Mouse (Mus musculus): ENCODE results near the gene Mms19.
A peak's percentile ranks its signal among the peaks of the same experiment; 100 is the strongest.

Gene Mms19

DNA sequence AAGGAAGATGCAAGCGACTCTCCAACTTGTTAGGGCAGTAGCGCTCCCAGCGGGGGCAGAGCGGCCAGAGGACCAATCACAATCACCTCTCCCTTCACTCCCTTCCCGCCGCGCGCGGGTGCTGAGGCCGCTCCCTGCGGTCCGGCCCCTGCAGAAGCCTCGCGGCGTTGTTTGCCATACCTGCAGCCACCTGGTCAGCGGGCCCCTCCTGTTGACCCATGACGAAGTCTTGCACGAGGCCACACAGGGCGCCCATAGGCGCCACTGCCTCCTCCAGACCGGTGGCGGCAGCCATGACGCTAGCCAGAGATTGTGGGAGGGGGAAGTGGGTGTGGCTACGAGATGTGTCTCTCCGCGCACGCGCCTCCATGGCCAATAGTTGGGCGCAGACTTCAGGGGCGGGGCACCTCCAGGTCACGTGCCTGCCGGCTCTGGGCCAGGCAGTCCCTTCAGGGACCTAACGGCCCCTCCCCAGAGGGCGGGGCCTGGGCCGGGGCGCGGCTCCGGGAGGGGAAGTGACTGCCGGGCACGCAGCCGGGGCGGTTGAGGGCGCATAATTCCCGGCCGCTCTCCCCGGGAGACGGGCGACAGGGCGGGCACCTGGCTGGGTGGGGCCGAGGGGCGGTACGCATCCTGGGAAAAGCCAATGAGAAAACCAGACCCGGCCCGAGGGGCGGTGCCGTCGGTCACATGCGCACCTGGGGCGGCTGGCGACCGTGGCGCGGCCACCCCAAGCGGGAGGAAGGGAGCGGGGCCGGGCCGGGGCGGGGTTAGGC, at the start of gene Mms19:
TSS of gene Mms19 (minus strand) at position 339 of the 776 bp plus-strand sequence.
- DNase-seq = peak; percentile 99

DNA sequence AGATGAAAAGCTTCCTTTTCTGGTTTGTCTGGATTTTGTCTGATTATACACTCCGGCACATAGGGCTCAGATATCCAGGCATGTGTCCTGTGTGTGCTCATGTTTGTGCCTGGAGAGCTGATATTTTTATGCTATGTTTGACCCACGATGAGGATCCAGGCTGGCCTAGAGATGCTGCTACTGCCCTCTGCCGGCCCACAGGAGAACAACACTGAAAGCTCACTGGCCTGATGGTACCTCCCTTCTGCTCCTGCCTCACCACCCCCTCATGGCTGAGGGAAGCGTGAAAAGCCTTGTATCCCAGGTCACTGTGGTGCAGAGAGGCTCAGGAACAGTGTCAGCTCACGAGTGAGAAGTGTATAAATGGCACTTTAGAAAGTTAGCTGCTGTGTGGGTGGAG, 45.2 kb upstream of the Mms19 start:
- DNase-seq = peak; percentile 81

DNA sequence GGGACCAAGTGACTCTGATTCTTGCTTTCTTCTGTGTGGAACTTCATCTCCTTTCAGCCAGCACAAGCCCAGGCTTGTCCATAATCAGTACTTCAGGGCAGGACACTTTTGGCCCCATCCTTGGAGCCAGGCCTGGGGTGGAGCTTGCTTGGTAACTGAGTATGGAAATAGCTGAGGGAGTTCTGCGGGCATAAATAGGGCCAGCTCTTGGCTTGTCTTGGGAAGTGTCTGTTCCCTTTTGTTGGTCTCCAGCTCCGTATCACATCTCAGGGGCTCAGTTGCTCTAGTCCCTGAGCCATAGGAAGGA, 41.5 kb upstream of the Mms19 start:
- no peak for DNase-seq

DNA sequence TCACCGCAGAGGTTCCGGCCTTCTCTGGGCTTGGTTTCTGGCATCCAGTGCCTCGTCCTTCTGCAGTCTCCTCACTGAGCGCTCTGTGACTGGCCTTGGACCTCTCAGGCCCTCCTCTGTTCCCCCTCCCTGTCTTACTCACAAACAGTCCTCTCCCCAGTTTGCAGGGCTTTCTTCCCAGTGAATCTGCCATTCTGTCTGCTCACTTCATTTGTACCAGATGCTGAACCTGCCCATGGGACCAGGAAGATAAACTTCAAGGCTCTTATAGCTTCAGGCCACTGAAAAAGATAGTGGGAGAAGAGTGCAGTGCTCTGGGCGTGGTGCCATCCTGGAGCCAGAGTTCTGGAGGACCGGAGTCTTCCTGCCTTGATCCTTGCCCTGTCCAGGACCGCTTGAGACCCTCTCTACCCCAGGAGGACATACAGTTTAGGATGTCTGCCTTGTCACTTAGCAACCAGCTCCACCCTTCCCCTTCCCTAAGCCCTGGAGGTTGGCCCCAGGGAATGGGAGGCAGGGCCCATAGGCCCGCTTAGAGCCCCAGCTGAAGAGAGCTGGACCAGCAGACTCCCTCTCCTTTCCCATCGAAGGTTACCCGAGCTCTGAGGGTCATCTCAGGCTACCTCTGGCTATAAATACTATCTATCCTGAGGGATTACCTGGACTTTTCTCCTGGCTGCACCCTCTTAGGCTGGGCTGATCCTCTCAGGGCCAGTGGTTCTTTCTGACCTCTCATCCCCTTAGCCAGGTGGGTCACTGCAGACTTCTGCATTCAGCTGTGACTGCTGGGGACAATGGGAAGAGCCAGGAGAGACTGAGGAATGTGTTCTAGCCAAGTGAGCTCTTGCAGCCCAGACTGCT, 41.0 kb upstream of the Mms19 start:
- DNase-seq = no peak

DNA sequence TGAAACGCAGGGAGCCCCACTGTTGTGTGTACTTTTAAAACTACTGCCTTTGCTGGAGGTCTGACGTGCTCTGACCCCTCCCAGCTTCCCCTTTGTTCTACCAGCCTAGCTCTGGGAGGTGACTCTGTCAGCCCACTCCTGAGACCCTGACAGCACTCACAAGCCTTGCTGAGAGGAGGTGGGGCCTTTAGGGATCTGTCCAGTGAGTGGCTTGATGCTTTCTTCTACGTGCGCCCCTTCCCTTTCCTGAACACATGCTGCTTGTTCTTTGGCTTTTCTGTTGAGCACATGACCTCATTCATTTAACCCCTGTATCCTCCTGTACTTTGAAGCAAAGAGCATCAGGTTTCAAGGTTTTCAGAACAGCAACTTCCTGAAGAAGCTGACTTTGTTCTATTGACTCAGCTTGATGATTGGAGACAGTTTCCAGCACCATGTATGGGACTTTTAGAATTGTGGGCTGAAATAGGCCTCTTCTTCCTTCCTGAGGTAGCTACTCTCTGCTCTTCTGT, 38.1 kb upstream of the Mms19 start:
- DNase-seq = no peak

DNA sequence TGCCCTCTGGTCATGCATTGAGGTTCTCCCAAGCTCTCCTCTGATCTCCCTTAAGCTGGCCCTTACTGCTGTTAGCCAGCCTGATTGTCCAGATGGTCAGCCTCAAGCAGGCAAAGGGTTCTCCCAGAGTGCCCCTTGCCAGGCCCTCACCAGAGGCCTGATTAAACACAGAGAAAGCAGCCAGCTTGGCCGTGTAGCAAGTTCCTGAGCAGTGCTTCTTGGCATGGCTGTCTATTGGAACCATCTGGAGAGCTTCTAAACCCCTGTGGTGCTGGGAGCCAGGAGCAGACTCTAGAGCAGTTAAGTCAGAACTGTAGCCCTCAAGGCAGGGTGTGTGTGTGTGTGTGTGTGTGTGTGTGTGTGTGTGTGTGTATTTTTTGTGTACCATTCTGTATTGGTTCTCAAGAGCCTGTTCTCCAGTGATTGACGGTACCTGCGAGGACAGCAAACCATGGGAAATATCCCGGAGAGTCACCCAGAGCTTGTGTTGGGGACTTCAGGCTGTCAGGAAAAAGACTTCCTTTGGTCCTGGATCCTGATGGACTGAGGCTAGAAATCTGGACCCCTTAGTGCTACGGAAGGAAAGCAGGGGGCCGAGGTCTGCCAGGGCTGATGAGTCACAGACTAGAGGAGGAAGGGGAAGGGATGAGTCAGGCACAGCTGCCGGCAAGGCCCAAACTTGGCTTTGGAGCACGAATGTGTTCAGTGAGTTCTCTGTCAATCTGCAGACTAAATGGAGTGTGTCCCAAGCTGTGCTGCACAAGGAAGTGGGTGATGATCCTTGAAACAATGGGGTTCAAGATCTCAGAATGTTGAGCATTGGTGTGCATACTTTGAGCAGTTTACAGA, 36.7 kb upstream of the Mms19 start:
- DNase-seq = peak; percentile 90

DNA sequence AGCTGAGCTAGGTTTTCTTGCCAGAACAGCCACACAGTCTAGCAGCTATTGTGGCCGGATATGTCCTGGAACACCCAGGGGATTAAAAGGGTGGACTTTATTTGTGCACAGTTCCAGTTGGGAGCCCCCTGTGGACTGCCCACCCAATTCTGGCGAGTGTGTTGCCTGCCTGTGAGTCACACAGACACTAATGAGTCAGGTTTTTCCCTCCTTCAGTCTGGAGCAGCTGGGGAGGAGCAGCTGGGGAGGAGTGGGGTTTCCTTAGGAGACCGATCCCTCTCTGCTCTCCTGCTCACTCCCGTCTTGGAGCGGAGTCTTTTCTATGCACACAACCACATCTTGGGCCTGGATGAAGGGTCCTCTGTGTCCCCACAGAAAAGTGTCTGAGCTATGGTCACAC, 35.9 kb upstream of the Mms19 start:
- DNase-seq = no peak

DNA sequence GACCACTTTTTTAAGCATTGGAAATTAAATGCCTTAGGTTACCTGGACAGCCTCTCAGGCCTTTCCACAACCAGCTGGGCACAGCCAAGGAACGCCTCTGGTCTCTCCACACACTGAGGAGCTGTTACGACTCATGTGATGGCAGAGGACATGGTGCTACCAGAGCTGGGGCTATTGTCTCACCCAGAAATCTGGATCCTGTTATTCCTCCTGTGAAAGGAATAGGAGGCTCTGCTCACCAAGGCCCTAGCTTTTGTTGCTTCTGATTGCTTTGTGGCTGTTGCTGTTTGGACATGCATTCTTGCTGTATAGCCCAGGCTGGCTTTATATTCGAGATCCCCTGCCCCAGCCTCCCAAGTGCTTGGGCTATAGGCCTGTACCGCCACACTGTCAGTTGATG, 35.3 kb upstream of the Mms19 start:
- no peak for DNase-seq

DNA sequence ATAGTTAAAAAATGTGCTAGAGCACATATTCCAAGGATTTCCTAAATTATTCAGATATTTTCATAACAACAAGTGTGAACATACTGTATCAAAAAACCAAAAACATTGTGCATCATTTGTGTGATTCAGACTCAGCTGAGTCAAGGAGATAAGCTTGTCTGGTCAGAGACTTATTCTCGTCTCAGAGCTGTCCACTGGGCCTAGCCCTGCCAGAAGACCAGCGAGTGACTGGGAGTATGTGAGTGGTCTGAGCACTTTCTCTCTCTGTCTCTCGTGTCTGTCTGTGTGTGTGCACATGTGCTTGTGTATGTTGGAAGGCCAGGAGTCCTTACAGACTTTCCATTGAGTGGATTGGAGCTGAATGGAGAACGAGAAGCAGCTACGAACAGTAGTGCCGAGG, 34.0 kb upstream of the Mms19 start:
- no peak for DNase-seq

DNA sequence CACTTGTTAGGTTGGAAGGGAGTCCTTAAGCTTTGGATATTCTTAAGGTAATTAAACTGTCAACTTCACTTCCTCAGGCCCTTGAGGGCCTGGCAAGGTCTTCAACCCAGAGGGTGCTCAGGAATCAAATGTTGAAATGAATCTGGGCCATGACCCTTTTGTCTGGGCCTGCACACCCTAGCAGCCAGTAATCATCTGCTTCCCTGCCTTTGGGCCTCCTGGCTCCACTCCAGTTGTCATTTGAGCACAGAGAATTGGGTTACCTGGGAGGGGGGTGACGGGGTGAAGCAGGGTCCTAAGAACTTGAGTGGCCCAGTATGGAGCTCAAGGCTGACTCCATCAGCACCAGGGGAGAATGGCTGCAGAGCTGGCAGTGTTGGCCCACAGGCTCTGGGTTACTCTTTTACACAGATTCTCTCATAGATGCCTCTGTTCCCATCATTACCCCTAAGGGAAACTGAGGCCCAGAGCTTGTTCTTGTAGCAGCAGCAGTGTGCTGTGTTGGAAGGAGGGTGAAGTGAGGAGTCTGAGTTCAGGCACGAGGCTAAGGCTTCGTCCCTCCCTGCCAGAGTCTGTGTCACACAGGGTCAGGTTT, 33.4 kb upstream of the Mms19 start:
- DNase-seq = no peak

DNA sequence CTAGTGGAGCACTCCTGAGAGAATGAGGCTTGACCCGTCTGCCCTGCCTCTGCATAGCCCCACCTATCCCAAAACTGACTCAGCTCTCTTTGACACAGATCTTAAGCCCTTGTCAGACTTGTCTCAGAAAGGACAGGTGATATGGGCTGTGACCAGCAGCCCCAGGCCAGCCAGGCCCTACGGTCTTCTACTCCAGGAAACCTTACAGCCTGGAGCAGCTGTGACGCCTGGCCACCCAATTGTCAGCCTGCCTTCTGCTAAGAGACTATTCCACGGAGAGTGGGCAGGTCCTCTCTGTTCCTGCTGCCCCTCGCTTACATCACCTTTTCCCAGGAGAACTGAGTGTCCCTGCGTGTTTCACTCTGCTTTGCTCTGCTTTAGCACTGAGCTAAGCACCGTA, 30.2 kb upstream of the Mms19 start:
- DNase-seq = no peak

DNA sequence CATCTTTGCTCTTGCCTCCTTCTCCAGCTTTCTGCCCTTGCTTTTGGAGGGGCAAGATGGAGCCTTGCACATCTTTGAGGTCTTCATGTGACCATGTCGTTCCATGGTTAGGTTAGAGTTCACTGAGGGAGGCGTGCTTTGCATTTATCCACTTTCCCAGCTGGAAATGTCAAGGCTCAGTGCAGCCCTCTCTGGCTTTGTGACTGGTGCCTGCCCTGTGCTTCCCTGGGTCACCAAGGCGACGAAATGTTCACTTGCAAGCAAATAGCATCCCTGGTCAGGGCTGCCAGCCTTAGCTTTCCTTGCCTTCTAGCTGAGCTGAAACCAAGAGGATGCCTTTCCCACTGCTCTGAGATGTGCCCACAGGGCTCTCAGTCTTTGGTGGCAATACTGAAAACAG, 29.5 kb upstream of the Mms19 start:
- no peak for DNase-seq

DNA sequence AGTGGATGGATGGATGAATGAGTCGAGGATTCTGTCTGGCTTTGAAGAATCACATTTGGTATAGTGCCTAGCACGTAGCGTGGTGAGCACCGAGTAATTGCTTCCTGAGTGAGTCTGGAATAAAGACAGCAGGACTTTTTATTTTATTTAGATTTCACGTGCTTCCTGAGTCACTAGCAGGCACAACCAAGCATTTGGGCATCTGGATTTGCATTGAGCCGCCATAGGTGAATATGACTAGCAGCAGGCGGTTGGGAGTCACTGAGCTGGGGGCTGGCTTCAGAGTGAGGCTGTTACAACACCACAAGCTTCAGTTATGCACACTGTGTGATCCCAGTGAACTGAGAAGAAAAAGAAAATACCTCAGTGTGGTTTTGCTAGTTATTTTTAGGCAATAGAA, 28.1 kb upstream of the Mms19 start:
- no peak for DNase-seq

DNA sequence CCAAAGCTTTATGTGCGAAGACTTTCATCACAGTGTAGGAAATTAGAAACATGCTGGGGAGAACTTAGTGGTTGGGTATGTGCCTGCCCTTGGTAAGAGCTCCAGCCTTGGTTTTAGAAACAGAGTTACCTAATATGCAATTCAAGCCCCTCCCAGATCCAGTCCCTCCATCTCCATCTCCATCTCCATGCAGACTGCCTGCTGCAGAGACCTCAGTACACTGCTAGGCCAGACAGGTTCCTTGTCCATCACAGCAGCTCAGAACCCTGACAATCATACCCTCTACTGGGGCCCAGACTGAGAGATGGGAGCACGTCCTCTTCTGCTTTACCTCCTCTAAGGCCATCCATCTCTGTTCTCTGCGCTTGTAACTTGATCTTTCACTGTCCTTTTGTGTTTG, 27.6 kb upstream of the Mms19 start:
- DNase-seq = no peak

DNA sequence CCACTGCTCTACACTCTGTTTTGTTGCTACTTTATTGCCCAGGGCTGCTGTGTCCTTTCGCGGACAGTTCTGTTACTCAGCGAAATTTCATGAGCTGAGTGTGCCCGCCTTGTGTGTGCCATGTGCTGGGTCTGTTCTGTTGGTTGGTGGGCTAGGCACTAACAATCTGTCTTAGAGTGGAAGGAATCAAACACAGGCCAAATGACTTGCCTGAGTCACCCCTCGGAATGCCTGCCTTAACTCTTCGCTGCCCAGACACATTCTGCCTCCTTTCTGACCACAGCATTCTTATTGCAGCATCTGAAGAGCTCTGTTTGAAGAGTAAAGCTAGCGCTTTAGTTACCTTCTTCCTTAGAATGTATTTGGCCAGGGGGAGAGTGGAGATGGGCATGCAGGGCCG, 25.6 kb upstream of the Mms19 start:
- DNase-seq = no peak

DNA sequence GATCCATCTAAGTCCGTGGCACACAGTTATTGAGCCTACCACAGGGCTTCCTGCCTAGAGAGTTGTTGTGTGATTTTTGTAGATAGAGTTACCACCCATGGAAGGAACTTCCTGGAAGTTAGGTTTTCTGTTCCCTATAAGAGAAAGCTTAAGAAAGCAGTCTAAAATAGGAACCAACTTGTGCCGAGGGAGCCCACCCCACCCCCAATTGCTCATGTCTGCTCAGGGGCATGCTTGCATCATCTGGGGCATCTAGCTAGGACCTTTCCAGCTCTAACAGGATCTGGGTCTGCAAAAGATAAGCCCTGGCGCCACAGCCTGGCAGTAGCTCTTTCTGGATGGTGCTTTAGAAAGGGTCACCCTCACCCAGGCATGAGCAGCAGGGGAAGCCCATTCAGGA, 24.7 kb upstream of the Mms19 start:
- DNase-seq = no peak

DNA sequence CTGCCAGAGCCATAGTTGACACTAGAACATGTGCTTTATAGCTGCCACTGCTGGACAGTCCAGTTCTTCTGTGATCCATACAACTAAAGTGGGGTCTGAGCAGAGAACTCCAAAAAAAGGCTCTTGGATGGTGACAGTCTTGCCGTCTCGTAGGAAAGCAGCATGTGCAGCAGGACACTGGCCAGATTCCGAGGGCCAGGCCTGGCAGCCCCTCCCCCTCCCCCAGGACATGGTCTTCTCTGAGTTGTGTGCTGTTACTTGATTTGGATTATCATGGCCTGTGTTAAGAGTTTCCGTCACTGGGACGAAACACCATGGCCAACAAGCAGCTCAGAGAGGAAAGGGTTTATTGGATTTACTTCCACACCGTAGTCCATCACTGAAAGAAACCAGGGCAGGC, 23.3 kb upstream of the Mms19 start:
- no peak for DNase-seq

DNA sequence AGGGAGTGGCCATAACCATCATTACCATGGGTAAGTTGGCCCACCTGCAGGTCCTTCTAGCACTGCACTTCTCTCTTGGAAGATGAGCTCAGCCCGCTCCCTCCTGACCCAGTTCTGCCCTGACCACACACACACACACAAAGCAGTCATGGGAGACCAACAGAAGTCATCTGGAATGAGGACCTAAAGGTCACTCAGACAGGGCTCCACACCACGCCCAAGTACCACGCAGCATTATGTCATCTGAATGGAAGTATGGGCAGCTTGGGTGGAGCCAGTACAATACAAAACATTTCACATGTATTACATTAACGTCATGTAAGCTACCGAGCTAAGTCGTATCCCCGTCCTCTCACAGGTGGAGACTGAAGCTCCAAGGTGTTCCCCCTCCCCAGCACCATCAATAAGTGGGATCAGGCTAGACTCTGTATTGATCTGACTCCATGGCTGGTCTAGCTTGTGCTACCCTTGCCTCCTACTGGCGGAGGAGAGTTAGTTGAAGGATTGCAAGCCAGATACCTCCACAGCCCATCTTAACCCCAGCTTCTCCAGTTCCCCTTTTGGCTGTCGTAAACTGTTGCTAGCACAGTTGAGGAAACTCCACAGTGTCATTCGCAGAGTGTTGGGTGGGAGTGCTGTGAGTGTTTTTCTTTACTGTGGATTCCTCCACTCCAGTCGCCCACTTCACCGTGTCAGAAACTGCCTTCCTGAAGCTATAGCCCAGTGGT, 20.5 kb upstream of the Mms19 start:
- no peak for DNase-seq

DNA sequence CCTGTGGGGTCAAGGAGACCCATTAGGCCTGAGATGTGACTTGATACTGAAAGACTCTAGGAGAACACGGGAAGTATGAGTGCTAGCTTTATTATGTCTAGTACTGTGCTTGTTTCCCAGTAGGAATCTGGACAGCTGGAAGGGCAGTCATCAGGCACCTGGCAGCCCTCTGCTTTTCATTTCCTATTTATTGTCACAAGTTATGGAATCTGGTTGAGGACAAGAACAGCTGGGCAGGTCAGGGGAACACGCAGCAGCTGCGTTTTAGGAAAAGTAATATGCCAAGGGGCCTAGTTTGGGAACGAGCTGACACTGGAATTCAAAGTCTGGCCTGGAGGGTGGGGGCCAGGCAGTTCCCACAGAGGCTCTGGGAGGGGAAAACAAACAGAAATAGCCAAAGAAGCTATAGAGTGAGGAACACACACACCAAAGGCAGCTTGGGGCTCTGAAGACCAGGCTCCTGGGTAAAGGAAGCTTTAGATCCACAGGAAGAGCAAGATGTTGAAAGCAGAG, 19.5 kb upstream of the Mms19 start:
- DNase-seq = no peak

DNA sequence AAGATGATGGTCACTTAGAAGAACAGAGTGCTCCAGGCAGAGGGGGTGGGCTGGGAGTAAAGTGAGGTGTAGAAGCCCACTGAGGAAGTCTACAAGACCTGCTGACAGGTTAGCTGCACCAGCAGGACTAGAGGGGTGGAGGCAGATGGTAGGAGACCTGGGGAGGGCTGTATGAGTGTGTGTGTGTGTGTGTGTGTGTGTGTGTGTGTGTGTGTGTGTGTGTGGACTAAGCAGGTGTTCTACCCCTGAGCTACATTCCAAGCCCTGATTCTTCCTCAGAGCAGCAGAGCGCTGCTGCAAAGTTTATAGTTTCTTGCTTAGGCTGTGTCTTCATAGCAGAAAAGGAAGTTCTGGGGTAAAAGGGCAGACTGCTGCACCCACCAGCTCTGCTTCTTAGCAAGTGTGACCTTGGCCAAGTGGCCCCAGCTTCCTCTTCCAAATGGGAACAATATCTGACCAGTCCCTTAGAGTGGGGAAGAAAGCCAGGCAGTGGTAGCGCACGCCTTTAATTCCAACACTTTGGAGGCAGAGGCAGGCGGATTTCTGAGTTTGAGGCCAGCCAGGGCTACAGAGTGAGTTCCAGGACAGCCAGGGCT, 18.8 kb upstream of the Mms19 start:
- DNase-seq = no peak

DNA sequence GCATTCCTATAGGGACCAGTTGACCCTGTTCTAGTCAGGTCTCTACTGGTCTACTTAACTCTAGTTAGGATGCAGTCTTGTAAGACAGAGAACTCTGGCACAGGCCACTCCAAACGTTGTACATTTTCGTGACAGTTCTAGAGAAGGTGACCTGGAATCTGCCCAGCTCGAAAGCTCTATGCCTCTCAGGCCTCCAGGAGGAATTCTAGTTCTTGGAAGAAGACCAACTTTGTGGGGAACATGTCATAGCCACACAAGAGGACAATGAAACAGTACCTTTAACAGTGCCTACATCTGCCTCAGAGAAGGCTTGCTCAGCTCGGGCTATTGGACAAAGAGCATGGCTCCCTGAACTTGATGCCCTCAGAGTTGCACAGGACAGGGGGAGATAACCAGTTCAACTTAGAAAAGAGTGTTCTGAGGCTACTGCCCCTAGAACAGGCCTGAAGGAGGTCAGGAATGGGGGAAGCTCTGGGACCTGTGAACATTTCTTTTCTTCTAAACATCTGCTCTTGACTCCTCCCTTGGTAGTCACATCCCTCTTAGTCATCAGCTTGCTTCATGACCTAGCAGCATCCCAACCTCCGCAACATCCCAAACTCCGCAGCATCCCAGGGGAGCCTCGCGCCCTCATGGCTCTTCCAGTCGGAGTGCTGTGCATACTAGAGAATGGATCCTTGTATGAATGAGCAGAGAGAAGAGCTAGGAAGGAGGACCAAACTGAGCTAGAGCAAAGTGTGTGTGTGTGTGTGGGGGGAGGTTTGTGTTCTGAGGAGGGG, 18.0 kb upstream of the Mms19 start:
- no peak for DNase-seq

All from cerebellum, adult 11 months (tissue).